Mouse (Mus musculus) leukemia stem cell, adult 10-12 weeks (primary cell): Measurements from ENCODE around the gene Olfr68. TPM values are rescaled to one million over a fixed set of nuclear protein-coding genes. Genes with fewer than 3 reads are reported as not detected.

ENCODE experiments used
- polyA plus RNA-seq: library from polyadenylated mRNA; stranded (reverse); fragments of >175 nt; gene quantifications from 2 replicates; pipeline ENCODE4 v1.2.3, GENCODE M21; 2012; ENCODE audit warnings: low replicate concordance

Olfr68 gene
- not detected in 2 replicates for polyA plus RNA-seq

GRCm38 (mm10) chr7:103779598-103779997, at the start of gene Olfr68:
Gene Olfr68, minus strand, starts transcription at chr7:103779698.

DNA sequence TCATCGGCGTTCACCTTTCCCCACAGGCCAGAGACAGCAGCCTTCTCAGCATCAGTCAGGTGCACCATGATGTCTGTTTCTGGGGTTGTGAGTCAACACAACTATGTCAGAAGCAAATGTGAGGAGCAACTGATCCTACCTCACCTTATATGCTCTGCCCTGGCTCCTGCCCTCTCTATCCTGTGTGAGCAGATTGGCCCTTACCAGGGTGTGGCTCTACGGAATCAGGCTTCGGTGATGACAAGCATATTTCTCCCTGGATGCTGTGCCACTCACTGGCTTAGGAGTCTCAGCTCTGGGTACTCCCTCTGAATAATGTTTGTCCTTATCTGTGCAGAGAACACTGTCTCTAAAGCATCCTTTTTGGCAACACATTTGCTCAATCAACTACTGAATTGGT, 48.3 kb upstream of the Olfr68 start, which contains the start of gene Hbb-bs:
Gene Hbb-bs (minus strand): TSS at position 289 of the 400 bp plus-strand sequence.

DNA sequence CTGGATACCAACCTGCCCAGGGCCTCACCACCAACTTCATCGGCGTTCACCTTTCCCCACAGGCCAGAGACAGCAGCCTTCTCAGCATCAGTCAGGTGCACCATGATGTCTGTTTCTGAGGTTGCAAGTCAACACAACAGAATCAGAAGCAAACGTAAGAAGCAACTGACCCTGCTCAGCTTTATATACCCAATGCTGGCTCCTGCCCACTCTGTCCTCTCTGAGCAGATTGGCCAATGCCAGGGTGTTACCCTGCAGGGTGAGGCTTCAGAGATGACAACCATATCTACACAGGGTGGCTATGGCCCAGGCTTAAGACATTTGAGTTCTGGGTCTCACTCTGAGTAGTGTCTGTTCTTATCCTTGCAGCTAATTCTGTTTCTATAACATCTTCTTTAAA, 34.3 kb upstream of the Olfr68 start, which contains the start of gene Hbb-bt:
Gene Hbb-bt (minus strand): TSS at position 231 of the 400 bp plus-strand sequence.

DNA sequence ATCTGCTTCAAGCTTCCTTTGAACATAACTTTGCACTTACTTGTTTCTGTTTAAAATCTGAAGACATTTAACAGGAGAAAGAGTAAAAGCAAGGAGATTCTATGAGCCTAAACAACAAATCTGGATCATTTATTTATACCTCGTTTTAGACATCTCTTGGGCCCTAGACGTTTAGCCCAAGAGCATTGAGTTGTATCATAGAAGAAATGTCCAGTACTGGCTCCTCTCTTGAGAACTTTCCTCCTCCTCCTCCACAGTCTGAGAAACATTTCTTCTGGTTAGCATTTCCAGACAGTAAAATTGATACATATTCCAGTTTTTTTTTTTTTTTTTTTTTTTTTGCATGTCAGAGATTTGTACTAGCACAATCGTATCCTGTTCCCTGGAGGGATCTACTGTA, 12.2 kb upstream of the Olfr68 start, which contains the start of gene Olfr67:
Gene Olfr67 (minus strand): TSS at position 101 of the 400 bp plus-strand sequence.

GRCm38 (mm10) chr7:103771494-103771893, 8.0 kb downstream of the Olfr68 start, which contains the start of gene Olfr69:
Gene Olfr69, minus strand, starts transcription at chr7:103771594.

GRCm38 (mm10) chr7:103757233-103757632, 22.3 kb downstream of the Olfr68 start, which contains the start of gene Olfr630:
Gene Olfr630, minus strand, starts transcription at chr7:103757333.

GRCm38 (mm10) chr7:103744843-103745242, 34.7 kb downstream of the Olfr68 start, which contains the start of gene Olfr629:
Gene Olfr629, minus strand, starts transcription at chr7:103744943.

GRCm38 (mm10) chr7:103730074-103730473, 49.4 kb downstream of the Olfr68 start, which contains the start of gene Olfr628:
Gene Olfr628, plus strand, starts transcription at chr7:103730374.

Other genes starting within 250 kb of the Olfr68 start
- gene Olfr612, start 237.0 kb downstream of the Olfr68 start, polyA plus RNA-seq: not detected in 2 replicates
- not detected in 2 replicates for gene Olfr613, start 231.6 kb downstream of the Olfr68 start, polyA plus RNA-seq
- not detected in 2 replicates for gene Olfr615, start 223.6 kb downstream of the Olfr68 start, polyA plus RNA-seq
- gene Olfr616, start 210.6 kb downstream of the Olfr68 start, polyA plus RNA-seq: not detected in 2 replicates
- gene Olfr617, start 206.6 kb downstream of the Olfr68 start, polyA plus RNA-seq: not detected in 2 replicates
- not detected in 2 replicates for gene Olfr618, start 189.6 kb downstream of the Olfr68 start, polyA plus RNA-seq
- not detected in 2 replicates for gene Olfr619, start 179.1 kb downstream of the Olfr68 start, polyA plus RNA-seq
- not detected in 2 replicates for gene Olfr620, start 167.2 kb downstream of the Olfr68 start, polyA plus RNA-seq
- gene Olfr622, start 137.0 kb downstream of the Olfr68 start, polyA plus RNA-seq: not detected in 2 replicates
- gene Olfr623, start 116.0 kb downstream of the Olfr68 start, polyA plus RNA-seq: not detected in 2 replicates
- not detected in 2 replicates for gene Olfr624, start 108.5 kb downstream of the Olfr68 start, polyA plus RNA-seq
- gene Olfr625-ps1, start 97.0 kb downstream of the Olfr68 start, polyA plus RNA-seq: not detected in 2 replicates
- not detected in 2 replicates for gene Olfr243, start 65.0 kb downstream of the Olfr68 start, polyA plus RNA-seq
- not detected in 2 replicates for gene Olfr628, start 49.3 kb downstream of the Olfr68 start, polyA plus RNA-seq
- not detected in 2 replicates for gene Olfr629, start 34.8 kb downstream of the Olfr68 start, polyA plus RNA-seq
- not detected in 2 replicates for gene Olfr630, start 22.4 kb downstream of the Olfr68 start, polyA plus RNA-seq
- gene Olfr69, start 8.1 kb downstream of the Olfr68 start, polyA plus RNA-seq: not detected in 2 replicates
- not detected in 2 replicates for gene Olfr67, start 12.1 kb upstream of the Olfr68 start, polyA plus RNA-seq
- gene Hbb-bt, start 34.3 kb upstream of the Olfr68 start, polyA plus RNA-seq: 68.2 and 1,476 TPM in 2 replicates
- gene Hbb-bs, start 48.4 kb upstream of the Olfr68 start, polyA plus RNA-seq: 16,372 and 30,425 TPM in 2 replicates
- not detected in 2 replicates for gene Hbb-bh2, start 60.8 kb upstream of the Olfr68 start, polyA plus RNA-seq
- gene Hbb-bh1, start 63.5 kb upstream of the Olfr68 start, polyA plus RNA-seq: not detected in 2 replicates
- not detected in 2 replicates for gene Hbb-y, start 73.5 kb upstream of the Olfr68 start, polyA plus RNA-seq
- not detected in 2 replicates for gene Olfr66, start 106.6 kb upstream of the Olfr68 start, polyA plus RNA-seq
- gene Olfr64, start 114.8 kb upstream of the Olfr68 start, polyA plus RNA-seq: not detected in 2 replicates
- not detected in 2 replicates for gene Olfr65, start 123.8 kb upstream of the Olfr68 start, polyA plus RNA-seq
- 0.38 TPM in 1 of 2 replicates, not detected in the other for gene Olfr631, start 149.1 kb upstream of the Olfr68 start, polyA plus RNA-seq
- gene Olfr632, start 154.6 kb upstream of the Olfr68 start, polyA plus RNA-seq: not detected in 2 replicates
- not detected in 2 replicates for gene Olfr633, start 164.7 kb upstream of the Olfr68 start, polyA plus RNA-seq
- gene Olfr635, start 191.5 kb upstream of the Olfr68 start, polyA plus RNA-seq: not detected in 2 replicates
- gene Olfr638, start 219.0 kb upstream of the Olfr68 start, polyA plus RNA-seq: not detected in 2 replicates
- gene Olfr639, start 237.6 kb upstream of the Olfr68 start, polyA plus RNA-seq: 0.02 TPM in 1 of 2 replicates, not detected in the other
- 0.08 TPM in 1 of 2 replicates, not detected in the other for gene Olfr640, start 245.9 kb upstream of the Olfr68 start, polyA plus RNA-seq